11 mouse cellular contexts compared by ENCODE assay signal in genomic region chr10:79738259-79738658, GRCm38 (mm10). TPM values are rescaled to one million over a fixed set of nuclear protein-coding genes. Genes with fewer than 3 reads are reported as not detected.
DNase-seq lines count a peak whose midpoint lies in the region; ATAC-seq and TF ChIP-seq lines count a peak whose summit lies in the region.
"Had no signal": no experiment of that assay in that cellular context is flagged by ENCODE, and none has a peak within 500 bp of the region (broad histone marks: within the 10 kb centered on the region; RNA-seq: fewer than 3 reads in every experiment).

No protein-coding gene starts in this region.

- H3K27ac ChIP-seq in gastrocnemius, adult 2 months: no peak overlapping the region
- no peak overlapping the region for H3K27ac ChIP-seq in liver, embryonic 14.5 days
- H3K27ac ChIP-seq in forebrain, embryonic 11.5 days (ENCODE audit: low read depth, low read length): no peak overlapping the region

- H3K9me3 ChIP-seq in liver, embryonic 14.5 days (ENCODE audit: control insufficient read depth, low read length): no peaks in the 10 kb centered on the region
- H3K9me3 ChIP-seq in forebrain, embryonic 11.5 days (ENCODE audit: control insufficient read depth, low read length): peaks cover 7% of the 10 kb centered on the region; the same call in 1 of the 2 replicates

- no peak for TF ChIP-seq EP300 in liver, embryonic 14.5 days (IDR thresholded peaks at IDR 0.05; ENCODE audit: low read depth)

- 87% methylated on average over 10 of the region's 10 CpGs for WGBS in liver, embryonic 14.5 days (ENCODE audit: insufficient replicate concordance)
- WGBS in forebrain, embryonic 11.5 days: 84% methylated on average over 10 of the region's 10 CpGs

- H3K4me1 ChIP-seq in liver, embryonic 14.5 days (replicated peaks; ENCODE audit: control insufficient read depth in 2 of 2, insufficient read depth in 2 of 2, low read length in 1 of 2): no peaks in the 10 kb centered on the region
- no peaks in the 10 kb centered on the region for H3K4me1 ChIP-seq in forebrain, embryonic 11.5 days (replicated peaks; ENCODE audit: control insufficient read depth, insufficient read depth, low read length)

- peak; percentile 52 for TF ChIP-seq CTCF in gastrocnemius, adult 2 months (IDR thresholded peaks at IDR 0.05)
- TF ChIP-seq CTCF in liver, embryonic 14.5 days (IDR thresholded peaks at IDR 0.05; ENCODE audit: low read depth): peak; percentile 87

- intact Hi-C loops in gastrocnemius, adult 2 months (cut with DNase I): no loop called here

- H3K27me3 ChIP-seq in liver, embryonic 14.5 days (ENCODE audit: control insufficient read depth, insufficient read depth, low read length): no peaks in the 10 kb centered on the region
- H3K27me3 ChIP-seq in forebrain, embryonic 11.5 days (ENCODE audit: control insufficient read depth, insufficient read depth, low read length): peaks cover 2% of the 10 kb centered on the region; the same call in 1 of the 2 replicates

- H3K4me2 ChIP-seq in liver, embryonic 14.5 days (ENCODE audit: low read depth): no peak overlapping the region
- no peak overlapping the region for H3K4me2 ChIP-seq in forebrain, embryonic 11.5 days (ENCODE audit: low read depth, low read length, severe bottlenecking)

- H3K4me3 ChIP-seq in gastrocnemius, adult 2 months: no peak overlapping the region
- H3K4me3 ChIP-seq in liver, embryonic 14.5 days (ENCODE audit: insufficient read depth in 1 of 2, low read depth in 2 of 2, low read length in 2 of 2): no peak overlapping the region
- H3K4me3 ChIP-seq in forebrain, embryonic 11.5 days (ENCODE audit: low read depth, low read length): no peak overlapping the region

- H3K36me3 ChIP-seq in liver, embryonic 14.5 days (replicated peaks; ENCODE audit: control insufficient read depth, insufficient read depth, low read depth): peaks cover 14% of the 10 kb centered on the region
- peaks cover 40% of the 10 kb centered on the region for H3K36me3 ChIP-seq in forebrain, embryonic 11.5 days (ENCODE audit: control insufficient read depth, insufficient read depth, low read length)

- no peak for ATAC-seq in liver, embryonic 14.5 days (ENCODE audit: insufficient read depth)
- no peak for ATAC-seq in forebrain, embryonic 11.5 days (replicated peaks; ENCODE audit: low FRiP score)

- peak; percentile 23 for DNase-seq in gastrocnemius, adult 2 months
- DNase-seq in gastrocnemius, adult 8-10 months (ENCODE audit: low spot score in 2 of 2): no peak
- DNase-seq in liver, embryonic 14.5 days (ENCODE audit: low read depth in 3 of 3, low spot score in 3 of 3): no peak
- no peak for DNase-seq in liver
- DNase-seq in ZHBTc4 (ENCODE audit: low read depth, low spot score): peak; percentile 26
- peak; percentile 42 for DNase-seq in retina, embryonic 14.5 days (ENCODE audit: low spot score)
- no peak for DNase-seq in forebrain, embryonic 11.5 days (ENCODE audit: low spot score)
- no peak for DNase-seq in adrenal gland, adult 8-10 months
- DNase-seq: adrenal gland, postnatal 14 days; heart, postnatal 14 days; spleen, adult 18-20 months had no signal

- H3K9ac ChIP-seq in liver, embryonic 14.5 days (replicated peaks): no peak overlapping the region
- no peak overlapping the region for H3K9ac ChIP-seq in forebrain, embryonic 11.5 days (ENCODE audit: low read length)

RNA-seq across cellular contexts. Expression of gene Polrmt, which starts 8.1 kb away (rescaled TPM):
- total RNA-seq in gastrocnemius, adult 2 months (2021): 10 to 100 TPM; 27.0 to 40.8 TPM
- 10 to 100 TPM; 34.1 to 47.2 (median 38.3) TPM for total RNA-seq in gastrocnemius, adult 8-10 months (2022)
- 17.4 and 17.9 TPM in 2 replicates for polyA plus RNA-seq in liver, embryonic 14.5 days (2012; rRNA removed)
- polyA plus RNA-seq in liver, embryonic 14.5 days (2014; fragmentation: Nextera tagmentation; extraction: Ambion mirVana): 10.1 and 13.3 TPM in 2 replicates
- 41.1 and 44.8 TPM in 2 replicates for polyA plus RNA-seq in forebrain, embryonic 11.5 days (2014; fragmentation: Nextera tagmentation; extraction: Ambion mirVana)
- total RNA-seq in adrenal gland, adult 8-10 months (2022): 10 to 100 TPM; 58.5 to 79.0 (median 70.8) TPM

RNA-seq across cellular contexts. Expression of gene Fgf22, which starts 16.6 kb away (rescaled TPM):
- total RNA-seq in gastrocnemius, adult 2 months (2021): not detected
- not detected for total RNA-seq in gastrocnemius, adult 8-10 months (2022)
- polyA plus RNA-seq in liver, embryonic 14.5 days (2012; rRNA removed): not detected in 2 replicates
- not detected in 2 replicates for polyA plus RNA-seq in liver, embryonic 14.5 days (2014; fragmentation: Nextera tagmentation; extraction: Ambion mirVana)
- 0.36 and 0.40 TPM in 2 replicates for polyA plus RNA-seq in forebrain, embryonic 11.5 days (2014; fragmentation: Nextera tagmentation; extraction: Ambion mirVana)
- total RNA-seq in adrenal gland, adult 8-10 months (2022): 1 to 10 TPM in 2 of 4 experiments, under 1 TPM in 1, not detected in 1; 0.38 to 1.2 (median 1.1) TPM
- total RNA-seq: adrenal gland, postnatal 14 days; heart, postnatal 14 days had no signal

RNA-seq across cellular contexts. Expression of gene Hcn2, which starts 21.8 kb away (rescaled TPM):
- under 1 TPM; 0.47 to 0.84 TPM for total RNA-seq in gastrocnemius, adult 2 months (2021)
- under 1 TPM; 0.39 to 0.86 (median 0.73) TPM for total RNA-seq in gastrocnemius, adult 8-10 months (2022)
- polyA plus RNA-seq in liver, embryonic 14.5 days (2012; rRNA removed): 0.09 and 0.17 TPM in 2 replicates
- polyA plus RNA-seq in liver, embryonic 14.5 days (2014; fragmentation: Nextera tagmentation; extraction: Ambion mirVana): not detected in 2 replicates
- polyA plus RNA-seq in forebrain, embryonic 11.5 days (2014; fragmentation: Nextera tagmentation; extraction: Ambion mirVana): 0.15 and 0.40 TPM in 2 replicates
- total RNA-seq in adrenal gland, adult 8-10 months (2022): 10 to 100 TPM in 2 of 4 experiments, 1 to 10 TPM in 2; 8.1 to 10.9 (median 10.3) TPM

RNA-seq across cellular contexts. Expression of gene Rnf126, which starts 28.5 kb away (rescaled TPM):
- total RNA-seq in gastrocnemius, adult 2 months (2021): 10 to 100 TPM; 46.1 to 53.6 TPM
- 10 to 100 TPM; 51.9 to 80.5 (median 53.3) TPM for total RNA-seq in gastrocnemius, adult 8-10 months (2022)
- 46.4 and 51.3 TPM in 2 replicates for polyA plus RNA-seq in liver, embryonic 14.5 days (2012; rRNA removed)
- 27.7 and 33.7 TPM in 2 replicates for polyA plus RNA-seq in liver, embryonic 14.5 days (2014; fragmentation: Nextera tagmentation; extraction: Ambion mirVana)
- 118 TPM in 2 replicates for polyA plus RNA-seq in forebrain, embryonic 11.5 days (2014; fragmentation: Nextera tagmentation; extraction: Ambion mirVana)
- total RNA-seq in adrenal gland, adult 8-10 months (2022): 10 to 100 TPM; 45.2 to 61.9 (median 50.8) TPM

RNA-seq across cellular contexts. Expression of gene Bsg, which starts 34.0 kb away (rescaled TPM):
- 100 to 1,000 TPM; 650 to 652 TPM for total RNA-seq in gastrocnemius, adult 2 months (2021)
- 100 to 1,000 TPM; 524 to 920 (median 651) TPM for total RNA-seq in gastrocnemius, adult 8-10 months (2022)
- 469 and 579 TPM in 2 replicates for polyA plus RNA-seq in liver, embryonic 14.5 days (2012; rRNA removed)
- polyA plus RNA-seq in liver, embryonic 14.5 days (2014; fragmentation: Nextera tagmentation; extraction: Ambion mirVana): 809 and 828 TPM in 2 replicates
- polyA plus RNA-seq in forebrain, embryonic 11.5 days (2014; fragmentation: Nextera tagmentation; extraction: Ambion mirVana): 551 and 582 TPM in 2 replicates
- total RNA-seq in adrenal gland, adult 8-10 months (2022): 100 to 1,000 TPM; 578 to 598 (median 581) TPM

Comparison
In these comparisons a context has a peak if more than half of its experiments do, and no peak if none do; other contexts are left out.
1. DNase-seq: peak in gastrocnemius, adult 2 months (single experiment), ZHBTc4 (single experiment) and retina, embryonic 14.5 days (single experiment); none in gastrocnemius, adult 8-10 months (0 of 2), liver, embryonic 14.5 days (0 of 3), liver (single experiment), forebrain, embryonic 11.5 days (single experiment) and adrenal gland, adult 8-10 months (single experiment).
2. RNA of gene Hcn2, which starts 21.8 kb away (total RNA-seq): 8.1 to 10.9 TPM in adrenal gland, adult 8-10 months; 0.47 to 0.84 TPM in gastrocnemius, adult 2 months and 0.39 to 0.86 TPM in gastrocnemius, adult 8-10 months; every median in the first group is over 4 times any median in the second.